Mouse (Mus musculus): Measurements from ENCODE around the gene Sos1.
"Not testable (repeated sequence)": the region's sequence is repeated elsewhere in the genome, so short reads cannot be mapped to it uniquely, and the experiment has no call there.

GRCm38 (mm10) chr17:80468417-80468894 lies 11.8 kb downstream of the Sos1 start:
- TF ChIP-seq CTCF (IDR thresholded peaks at IDR 0.05; ENCODE audit: insufficient read depth, low read length); POLR2A (IDR thresholded peaks at IDR 0.05; ENCODE audit: borderline replicate concordance, extremely low read depth, low read depth, low read length): not testable (repeated sequence)
